8 mouse cellular contexts compared by ENCODE assay signal in genomic region chr13:54610613-54610971, GRCm38 (mm10). TPM values are rescaled to one million over a fixed set of nuclear protein-coding genes. Genes with fewer than 3 reads are reported as not detected.
DNase-seq lines count a peak whose midpoint lies in the region; ATAC-seq and TF ChIP-seq lines count a peak whose summit lies in the region.

No protein-coding gene starts in this region.

- peak overlapping the region; percentile 88 for H3K4me2 ChIP-seq in heart, postnatal 0 days (ENCODE audit: low read depth, low read length)
- H3K4me2 ChIP-seq in lung, postnatal 0 days (replicated peaks; ENCODE audit: low read depth, low read length) = peak overlapping the region; percentile 89

- H3K4me3 ChIP-seq in cerebellum, adult 2 months (replicated peaks; ENCODE audit: insufficient read depth, low read depth, low read length) = peak overlapping the region; percentile 89
- H3K4me3 ChIP-seq in heart, postnatal 0 days (ENCODE audit: low read depth, low read length) = peak overlapping the region; percentile 67
- H3K4me3 ChIP-seq in lung, postnatal 0 days (ENCODE audit: low read depth, low read length) = peak overlapping the region; percentile 74

- peak overlapping the region; percentile 97 for H3K27ac ChIP-seq in cerebellum, adult 2 months (ENCODE audit: insufficient read depth, low read length)
- peak overlapping the region; percentile 74 for H3K27ac ChIP-seq in heart, postnatal 0 days (ENCODE audit: low read depth)
- peak overlapping the region; percentile 85 for H3K27ac ChIP-seq in lung, postnatal 0 days (ENCODE audit: low read length)

- peak; percentile 18 for ATAC-seq in heart, postnatal 0 days (ENCODE audit: insufficient read depth, low read depth)
- peak; percentile 30 for ATAC-seq in lung, postnatal 0 days

- TF ChIP-seq POLR2A in cerebellum, adult 2 months (IDR thresholded peaks at IDR 0.05; ENCODE audit: borderline replicate concordance, insufficient read depth, low read length) = no peak

- peaks cover 20% of the 10 kb centered on the region for H3K4me1 ChIP-seq in cerebellum, adult 2 months (ENCODE audit: control insufficient read depth, insufficient read depth, low read length)
- no peaks in the 10 kb centered on the region for H3K4me1 ChIP-seq in heart, postnatal 0 days (ENCODE audit: control insufficient read depth, insufficient read depth)
- peaks cover 4% of the 10 kb centered on the region; the same call in 1 of the 2 replicates for H3K4me1 ChIP-seq in lung, postnatal 0 days (ENCODE audit: insufficient read depth, low read depth, low read length)

- no peaks in the 10 kb centered on the region for H3K27me3 ChIP-seq in cerebellum, adult 2 months (ENCODE audit: control insufficient read depth, insufficient read depth, low read length)
- no peaks in the 10 kb centered on the region for H3K27me3 ChIP-seq in heart, postnatal 0 days (ENCODE audit: control insufficient read depth, insufficient read depth, low read length)
- H3K27me3 ChIP-seq in lung, postnatal 0 days (replicated peaks; ENCODE audit: insufficient read depth, low read length) = no peaks in the 10 kb centered on the region

- TF ChIP-seq CTCF in cerebellum, adult 2 months (IDR thresholded peaks at IDR 0.05; ENCODE audit: borderline replicate concordance, insufficient read depth, low read depth, low read length) = no peak
- no peak for TF ChIP-seq CTCF in heart, postnatal 0 days (IDR thresholded peaks at IDR 0.05; ENCODE audit: low read depth)
- peak; percentile 16; the same call in 1 of the 2 replicates for TF ChIP-seq CTCF in lung, postnatal 0 days (IDR thresholded peaks at IDR 0.05)

- TF ChIP-seq EP300 in heart, postnatal 0 days (IDR thresholded peaks at IDR 0.05; ENCODE audit: low read depth) = no peak
- no peak for TF ChIP-seq EP300 in lung, postnatal 0 days (IDR thresholded peaks at IDR 0.05)

- no peaks in the 10 kb centered on the region for H3K9me3 ChIP-seq in heart, postnatal 0 days (replicated peaks; ENCODE audit: control insufficient read depth, low read length)
- no peaks in the 10 kb centered on the region for H3K9me3 ChIP-seq in lung, postnatal 0 days (ENCODE audit: low read length)

- H3K36me3 ChIP-seq in heart, postnatal 0 days (replicated peaks; ENCODE audit: control insufficient read depth, insufficient read depth, low read length) = peaks cover 5% of the 10 kb centered on the region; the same call in 1 of the 2 replicates
- no peaks in the 10 kb centered on the region for H3K36me3 ChIP-seq in lung, postnatal 0 days (ENCODE audit: insufficient read depth, low read length)

- DNase-seq in cerebellum, adult 2 months = peak in 1 of 2 experiments; percentile 67
- DNase-seq in cerebellum, adult 9-11 months = no peak
- peak; percentile 40 for DNase-seq in right cerebral cortex, postnatal 25 days
- DNase-seq in right cerebral cortex, postnatal 14 days = no peak
- DNase-seq in heart, postnatal 0 days (ENCODE audit: low spot score) = no peak
- peak; percentile 33 for DNase-seq in lung, postnatal 0 days (ENCODE audit: low spot score)
- no peak for DNase-seq in adipocyte (ENCODE audit: low spot score)
- DNase-seq in left cerebral cortex, adult 11 months (ENCODE audit: low spot score) = no peak

- H3K9ac ChIP-seq in heart, postnatal 0 days (replicated peaks; ENCODE audit: low read depth, low read length) = peak overlapping the region; percentile 78
- peak overlapping the region; percentile 78 for H3K9ac ChIP-seq in lung, postnatal 0 days (replicated peaks; ENCODE audit: low read depth)

- 2% methylated on average over 13 of the region's 13 CpGs for WGBS in cerebellum, adult 2 months
- WGBS in heart, postnatal 0 days = 13% methylated on average over 13 of the region's 13 CpGs
- WGBS in lung, postnatal 0 days = 13% methylated on average over 12 of the region's 13 CpGs

RNA-seq across cellular contexts. Expression of gene Cltb, which starts 0.6 kb away (rescaled TPM):
- 391 and 435 TPM in 2 replicates for polyA plus RNA-seq in cerebellum, adult 2 months (2012; rRNA removed)
- 32.1 and 43.6 TPM in 2 replicates for total RNA-seq in heart, postnatal 0 days (2014; rRNA removed; ENCODE audit: low replicate concordance)
- polyA plus RNA-seq in heart, postnatal 0 days (2015; fragmentation: Nextera tagmentation; extraction: Ambion mirVana) = 66.0 and 66.2 TPM in 2 replicates
- 104 and 118 TPM in 2 replicates for polyA plus RNA-seq in lung, postnatal 0 days (2015; fragmentation: Nextera tagmentation; extraction: Ambion mirVana)

RNA-seq across cellular contexts. Expression of gene Faf2, which starts 11.0 kb away (rescaled TPM):
- 38.3 and 39.2 TPM in 2 replicates for polyA plus RNA-seq in cerebellum, adult 2 months (2012; rRNA removed)
- total RNA-seq in heart, postnatal 0 days (2014; rRNA removed; ENCODE audit: low replicate concordance) = 32.1 and 48.9 TPM in 2 replicates
- polyA plus RNA-seq in heart, postnatal 0 days (2015; fragmentation: Nextera tagmentation; extraction: Ambion mirVana) = 27.2 and 29.2 TPM in 2 replicates
- 52.1 and 53.7 TPM in 2 replicates for polyA plus RNA-seq in lung, postnatal 0 days (2015; fragmentation: Nextera tagmentation; extraction: Ambion mirVana)

RNA-seq across cellular contexts. Expression of gene Higd2a, which starts 20.6 kb away (rescaled TPM):
- 290 and 306 TPM in 2 replicates for polyA plus RNA-seq in cerebellum, adult 2 months (2012; rRNA removed)
- 262 and 392 TPM in 2 replicates for total RNA-seq in heart, postnatal 0 days (2014; rRNA removed; ENCODE audit: low replicate concordance)
- polyA plus RNA-seq in heart, postnatal 0 days (2015; fragmentation: Nextera tagmentation; extraction: Ambion mirVana) = 496 and 515 TPM in 2 replicates
- 243 and 247 TPM in 2 replicates for polyA plus RNA-seq in lung, postnatal 0 days (2015; fragmentation: Nextera tagmentation; extraction: Ambion mirVana)

RNA-seq across cellular contexts. Expression of gene Nop16, which starts 20.7 kb away (rescaled TPM):
- polyA plus RNA-seq in cerebellum, adult 2 months (2012; rRNA removed) = 24.4 and 26.4 TPM in 2 replicates
- total RNA-seq in heart, postnatal 0 days (2014; rRNA removed; ENCODE audit: low replicate concordance) = 12.1 and 22.9 TPM in 2 replicates
- polyA plus RNA-seq in heart, postnatal 0 days (2015; fragmentation: Nextera tagmentation; extraction: Ambion mirVana) = 29.9 and 30.0 TPM in 2 replicates
- 29.4 and 31.0 TPM in 2 replicates for polyA plus RNA-seq in lung, postnatal 0 days (2015; fragmentation: Nextera tagmentation; extraction: Ambion mirVana)

RNA-seq across cellular contexts. Expression of gene Arl10, which starts 35.8 kb away (rescaled TPM):
- 29.4 and 32.0 TPM in 2 replicates for polyA plus RNA-seq in cerebellum, adult 2 months (2012; rRNA removed)
- total RNA-seq in heart, postnatal 0 days (2014; rRNA removed; ENCODE audit: low replicate concordance) = 13.6 and 85.9 TPM in 2 replicates
- 9.4 and 10.7 TPM in 2 replicates for polyA plus RNA-seq in heart, postnatal 0 days (2015; fragmentation: Nextera tagmentation; extraction: Ambion mirVana)
- 19.1 and 21.4 TPM in 2 replicates for polyA plus RNA-seq in lung, postnatal 0 days (2015; fragmentation: Nextera tagmentation; extraction: Ambion mirVana)

Comparison
In these comparisons a context has a peak if more than half of its experiments do, and no peak if none do; other contexts are left out.
1. DNase-seq: peak in right cerebral cortex, postnatal 25 days (single experiment) and lung, postnatal 0 days (single experiment); none in cerebellum, adult 9-11 months (single experiment), right cerebral cortex, postnatal 14 days (single experiment), heart, postnatal 0 days (single experiment), adipocyte (single experiment) and left cerebral cortex, adult 11 months (single experiment).
2. Peak in every context shown above with its lines, with median percentiles within 50 percentile points of each other: H3K27ac ChIP-seq and H3K4me3 ChIP-seq.